ENCODE assay signal across 22 mouse cellular contexts in the genomic region with DNA sequence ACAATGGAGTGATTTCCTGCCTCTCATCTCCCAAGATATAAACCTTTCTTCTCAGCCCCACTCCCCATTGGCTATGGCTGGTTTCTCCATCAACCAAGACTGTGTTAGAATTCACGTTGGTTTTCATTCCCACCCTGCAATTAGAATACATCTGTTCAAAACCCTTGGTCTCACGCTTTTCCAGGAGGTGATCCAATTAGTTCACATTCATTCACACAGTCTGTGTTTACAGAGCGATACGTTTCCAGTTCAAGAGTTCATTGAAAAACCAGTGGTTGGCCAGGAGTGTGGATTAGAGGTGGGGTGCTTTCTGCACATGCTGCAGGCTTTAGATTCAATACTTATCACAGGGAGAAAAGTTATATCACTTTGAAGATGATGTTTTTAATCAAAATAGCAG.
A peak's percentile ranks its signal among the peaks of the same experiment; 100 is the strongest.
DNase-seq lines count a peak whose midpoint lies in the region; ATAC-seq and TF ChIP-seq lines count a peak whose summit lies in the region.
"Had no signal": no experiment of that assay in that cellular context is flagged by ENCODE, and none has a peak within 500 bp of the region (broad histone marks: within the 10 kb centered on the region; RNA-seq: fewer than 3 reads in every experiment).

No protein-coding gene starts in this region.

- no peak overlapping the region for H3K27ac ChIP-seq in midbrain, embryonic 12.5 days (replicated peaks)
- H3K27ac ChIP-seq in midbrain, embryonic 13.5 days = no peak overlapping the region
- no peak overlapping the region for H3K27ac ChIP-seq in forebrain, embryonic 16.5 days (ENCODE audit: low read length)
- no peak overlapping the region for H3K27ac ChIP-seq in lung, postnatal 0 days (ENCODE audit: low read length)
- H3K27ac ChIP-seq: heart, adult 2 months; heart, embryonic 15.5 days; hindbrain, embryonic 13.5 days; intestine, embryonic 15.5 days had no signal

- H3K4me3 ChIP-seq in midbrain, embryonic 12.5 days = no peak overlapping the region
- H3K4me3 ChIP-seq in midbrain, embryonic 13.5 days (replicated peaks) = no peak overlapping the region
- H3K4me3 ChIP-seq in forebrain, embryonic 16.5 days (replicated peaks; ENCODE audit: low read length) = no peak overlapping the region
- H3K4me3 ChIP-seq in lung, postnatal 0 days (ENCODE audit: low read depth, low read length) = no peak overlapping the region
- H3K4me3 ChIP-seq: heart, adult 2 months; heart, embryonic 15.5 days; hindbrain, embryonic 13.5 days; intestine, embryonic 15.5 days had no signal

- TF ChIP-seq CTCF in lung, postnatal 0 days (IDR thresholded peaks at IDR 0.05) = no peak

- H3K27me3 ChIP-seq in midbrain, embryonic 12.5 days = no peaks in the 10 kb centered on the region
- H3K27me3 ChIP-seq in midbrain, embryonic 13.5 days = no peaks in the 10 kb centered on the region
- no peaks in the 10 kb centered on the region; the same call in 1 of the 2 replicates for H3K27me3 ChIP-seq in forebrain, embryonic 16.5 days (replicated peaks; ENCODE audit: control insufficient read depth, insufficient read depth, low read length)
- no peaks in the 10 kb centered on the region for H3K27me3 ChIP-seq in lung, postnatal 0 days (replicated peaks; ENCODE audit: insufficient read depth, low read length)
- H3K27me3 ChIP-seq: CH12.LX; heart, embryonic 15.5 days; hindbrain, embryonic 13.5 days; intestine, embryonic 15.5 days had no signal

- H3K9ac ChIP-seq in midbrain, embryonic 12.5 days (replicated peaks) = no peak overlapping the region
- H3K9ac ChIP-seq in midbrain, embryonic 13.5 days (replicated peaks) = no peak overlapping the region
- H3K9ac ChIP-seq in forebrain, embryonic 16.5 days (replicated peaks; ENCODE audit: low read depth, low read length) = no peak overlapping the region
- H3K9ac ChIP-seq in lung, postnatal 0 days (replicated peaks; ENCODE audit: low read depth) = no peak overlapping the region
- H3K9ac ChIP-seq: heart, embryonic 15.5 days; hindbrain, embryonic 13.5 days; intestine, embryonic 15.5 days had no signal

- peak; percentile 7 for DNase-seq in embryo, embryonic 10.5 days (ENCODE audit: low spot score)
- no peak for DNase-seq in embryo, embryonic 11 days
- no peak for DNase-seq in left cerebral cortex, adult 18-20 months (ENCODE audit: low spot score in 2 of 2)
- DNase-seq in lung, postnatal 0 days (ENCODE audit: low spot score) = no peak
- DNase-seq: adrenal gland, postnatal 25 days; cerebellum, adult 2 months; cerebellum, postnatal 10 days; gastrocnemius, postnatal 14 days; heart, adult 2 months; heart, postnatal 14 days; kidney, adult 18-20 months had no signal

- ATAC-seq in midbrain, embryonic 12.5 days (ENCODE audit: low FRiP score, low read depth) = peak; percentile 6; the same call in 1 of the 2 replicates
- no peak for ATAC-seq in midbrain, embryonic 13.5 days
- ATAC-seq in forebrain, embryonic 16.5 days = peak; percentile 50; the same call in 1 of the 2 replicates
- ATAC-seq in lung, postnatal 0 days = no peak
- ATAC-seq in CD4-positive, CD25-positive, alpha-beta regulatory T cell, adult 4 months = no peak
- ATAC-seq: activated CD4-positive, CD25-positive, alpha-beta regulatory T cell, adult 4 months; intestine, embryonic 15.5 days; Patski had no signal

- H3K9me3 ChIP-seq in midbrain, embryonic 12.5 days = no peaks in the 10 kb centered on the region
- H3K9me3 ChIP-seq in midbrain, embryonic 13.5 days = no peaks in the 10 kb centered on the region
- H3K9me3 ChIP-seq in forebrain, embryonic 16.5 days (ENCODE audit: control insufficient read depth, low read length) = no peaks in the 10 kb centered on the region
- H3K9me3 ChIP-seq in lung, postnatal 0 days (ENCODE audit: low read length) = no peaks in the 10 kb centered on the region
- H3K9me3 ChIP-seq: heart, embryonic 15.5 days; hindbrain, embryonic 13.5 days; intestine, embryonic 15.5 days had no signal

- H3K36me3 ChIP-seq in midbrain, embryonic 12.5 days = no peaks in the 10 kb centered on the region
- no peaks in the 10 kb centered on the region for H3K36me3 ChIP-seq in midbrain, embryonic 13.5 days
- H3K36me3 ChIP-seq in forebrain, embryonic 16.5 days (ENCODE audit: control insufficient read depth, insufficient read depth) = no peaks in the 10 kb centered on the region
- no peaks in the 10 kb centered on the region for H3K36me3 ChIP-seq in lung, postnatal 0 days (ENCODE audit: insufficient read depth, low read length)
- H3K36me3 ChIP-seq: heart, embryonic 15.5 days; hindbrain, embryonic 13.5 days; intestine, embryonic 15.5 days had no signal

- 25% methylated on average over 4 of the region's 4 CpGs for WGBS in midbrain, embryonic 12.5 days
- 32% methylated on average over 4 of the region's 4 CpGs for WGBS in midbrain, embryonic 13.5 days
- WGBS in forebrain, embryonic 16.5 days = 5% methylated on average over 4 of the region's 4 CpGs
- WGBS in lung, postnatal 0 days = 51% methylated on average over 4 of the region's 4 CpGs

- TF ChIP-seq EP300 in lung, postnatal 0 days (IDR thresholded peaks at IDR 0.05) = no peak

- no peaks in the 10 kb centered on the region; the same call in 1 of the 2 replicates for H3K4me1 ChIP-seq in midbrain, embryonic 12.5 days
- no peaks in the 10 kb centered on the region for H3K4me1 ChIP-seq in midbrain, embryonic 13.5 days (replicated peaks)
- H3K4me1 ChIP-seq in forebrain, embryonic 16.5 days (replicated peaks; ENCODE audit: control insufficient read depth, insufficient read depth, low read length) = peaks cover 6% of the 10 kb centered on the region
- H3K4me1 ChIP-seq in lung, postnatal 0 days (ENCODE audit: insufficient read depth, low read depth, low read length) = no peaks in the 10 kb centered on the region
- H3K4me1 ChIP-seq: heart, embryonic 15.5 days; hindbrain, embryonic 13.5 days; intestine, embryonic 15.5 days had no signal

- H3K4me2 ChIP-seq in midbrain, embryonic 12.5 days (replicated peaks) = no peak overlapping the region
- no peak overlapping the region for H3K4me2 ChIP-seq in midbrain, embryonic 13.5 days (replicated peaks)
- no peak overlapping the region for H3K4me2 ChIP-seq in forebrain, embryonic 16.5 days (ENCODE audit: low read length)
- H3K4me2 ChIP-seq in lung, postnatal 0 days (replicated peaks; ENCODE audit: low read depth, low read length) = no peak overlapping the region
- H3K4me2 ChIP-seq: heart, embryonic 11.5 days; heart, embryonic 15.5 days; hindbrain, embryonic 13.5 days; intestine, embryonic 15.5 days had no signal

Comparison
In these comparisons a context has a peak if more than half of its experiments do, and no peak if none do; other contexts are left out.
1. ATAC-seq: peak in midbrain, embryonic 12.5 days (single experiment) and forebrain, embryonic 16.5 days (single experiment); none in midbrain, embryonic 13.5 days (single experiment), lung, postnatal 0 days (single experiment) and CD4-positive, CD25-positive, alpha-beta regulatory T cell, adult 4 months (single experiment).